Mouse (Mus musculus) layer of hippocampus, adult 2 months (tissue): ENCODE data around the gene Gpatch3. TPM values are rescaled to one million over a fixed set of nuclear protein-coding genes. Genes with fewer than 3 reads are reported as not detected.

Experiments
- DNase-seq, 2 experiments: peaks; one replicate each; pipeline ENCODE4 v3.0.0; 2022; ENCODE audit warnings: low spot score in 2 of 2
- H3K27ac ChIP-seq: fragments of 200-600 bp; 2 replicates; pipeline ENCODE4 v1.8.1; 2022
- H3K4me3 ChIP-seq: fragments of 200-600 bp; 2 replicates; pipeline ENCODE4 v1.8.1; 2022; ENCODE audit warnings: mild to moderate bottlenecking
- CTCF ChIP-seq: fragments of 200-600 bp; conservative IDR thresholded peaks from 2 replicates; pipeline ENCODE4 v1.8.1; 2022; ENCODE audit warnings: antibody characterized with exemption, mild to moderate bottlenecking, moderate library complexity
- microRNA-seq, 2 experiments: library from miRNA; unstranded; fragments of <30 nt; microRNA quantifications; one replicate each; pipeline ENCODE4 v1.2.0; 2021
- total RNA-seq, 2 experiments: library from RNA; stranded (reverse); gene quantifications; 2 replicates each; pipeline ENCODE4 v1.2.3; 2021

The Gpatch3 gene
- total RNA-seq, 2 experiments from 2014 or later, result 6.5 to 10.3 TPM

DNA sequence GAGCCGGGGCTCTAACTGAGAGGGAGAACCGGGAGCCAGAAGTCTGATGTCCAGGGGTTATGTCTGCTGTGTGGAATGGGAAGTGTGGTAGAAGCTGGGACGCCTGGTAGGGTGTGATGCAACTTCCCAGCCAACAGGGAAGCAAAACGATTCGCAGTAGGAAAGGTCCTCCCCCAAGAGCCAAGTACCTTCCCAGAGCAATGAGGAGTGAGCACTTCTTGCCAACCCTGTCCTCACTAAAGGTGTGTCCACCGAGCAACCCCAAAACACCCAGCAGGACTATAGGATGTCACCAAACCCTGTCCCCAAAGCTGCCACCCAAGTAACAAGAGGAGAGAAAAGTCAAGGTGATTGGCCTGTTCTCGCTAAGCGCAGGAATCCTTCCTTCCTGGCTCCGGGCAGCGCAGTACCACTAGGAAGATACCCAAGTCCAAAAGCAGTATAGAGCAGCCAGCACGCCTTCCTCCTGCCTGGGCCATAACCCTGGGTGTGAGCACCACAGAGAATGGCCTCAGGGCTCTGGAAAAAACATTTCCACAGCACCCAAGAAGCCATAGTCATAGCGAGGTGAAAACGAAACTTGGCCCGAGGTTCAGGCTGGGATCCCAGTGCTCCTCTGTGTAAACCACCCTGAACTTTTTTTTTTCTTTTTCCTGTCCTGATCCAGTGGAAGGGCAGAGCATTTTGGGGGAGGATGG is 56.7 kb downstream of the Gpatch3 start:
- peak overlapping the region; percentile 37; the same call in 1 of the 2 replicates for H3K4me3 ChIP-seq
- H3K27ac ChIP-seq, result peak overlapping the region; percentile 68
- no peak for DNase-seq
- TF ChIP-seq CTCF, result no peak

DNA sequence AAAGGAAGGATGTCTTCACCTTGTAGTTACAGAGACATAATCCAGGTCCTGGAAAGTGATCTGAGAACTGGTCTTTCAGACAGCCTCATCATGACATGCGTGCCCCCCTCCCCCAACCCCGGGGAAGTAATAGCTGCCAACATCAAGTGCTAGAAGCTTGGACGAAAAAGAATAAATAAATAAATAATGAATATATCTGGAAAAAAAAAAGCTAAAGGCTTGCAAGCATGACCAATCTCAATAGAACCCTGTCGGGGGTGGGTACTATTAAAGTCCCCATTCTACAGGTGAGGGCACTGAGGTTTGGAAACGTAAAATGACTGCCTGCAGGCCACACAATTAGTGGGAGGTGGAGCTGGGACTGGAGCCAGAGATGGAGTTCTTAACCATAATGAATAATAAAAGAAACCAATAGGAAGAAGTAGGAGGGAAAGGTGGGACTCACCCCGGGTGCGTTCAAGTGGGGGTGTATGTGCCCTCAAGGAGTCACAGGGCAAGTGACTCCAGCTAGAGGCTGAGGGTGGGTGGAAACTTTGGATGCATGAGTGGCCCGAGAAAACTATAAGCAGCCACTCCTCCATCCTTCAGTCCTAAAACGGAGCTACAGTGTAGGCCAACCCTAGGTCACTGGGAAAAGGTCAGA is 57.3 kb downstream of the Gpatch3 start:
- TF ChIP-seq CTCF, result no peak
- peak overlapping the region; percentile 72 for H3K4me3 ChIP-seq
- no peak for DNase-seq
- peak overlapping the region; percentile 84 for H3K27ac ChIP-seq

DNA sequence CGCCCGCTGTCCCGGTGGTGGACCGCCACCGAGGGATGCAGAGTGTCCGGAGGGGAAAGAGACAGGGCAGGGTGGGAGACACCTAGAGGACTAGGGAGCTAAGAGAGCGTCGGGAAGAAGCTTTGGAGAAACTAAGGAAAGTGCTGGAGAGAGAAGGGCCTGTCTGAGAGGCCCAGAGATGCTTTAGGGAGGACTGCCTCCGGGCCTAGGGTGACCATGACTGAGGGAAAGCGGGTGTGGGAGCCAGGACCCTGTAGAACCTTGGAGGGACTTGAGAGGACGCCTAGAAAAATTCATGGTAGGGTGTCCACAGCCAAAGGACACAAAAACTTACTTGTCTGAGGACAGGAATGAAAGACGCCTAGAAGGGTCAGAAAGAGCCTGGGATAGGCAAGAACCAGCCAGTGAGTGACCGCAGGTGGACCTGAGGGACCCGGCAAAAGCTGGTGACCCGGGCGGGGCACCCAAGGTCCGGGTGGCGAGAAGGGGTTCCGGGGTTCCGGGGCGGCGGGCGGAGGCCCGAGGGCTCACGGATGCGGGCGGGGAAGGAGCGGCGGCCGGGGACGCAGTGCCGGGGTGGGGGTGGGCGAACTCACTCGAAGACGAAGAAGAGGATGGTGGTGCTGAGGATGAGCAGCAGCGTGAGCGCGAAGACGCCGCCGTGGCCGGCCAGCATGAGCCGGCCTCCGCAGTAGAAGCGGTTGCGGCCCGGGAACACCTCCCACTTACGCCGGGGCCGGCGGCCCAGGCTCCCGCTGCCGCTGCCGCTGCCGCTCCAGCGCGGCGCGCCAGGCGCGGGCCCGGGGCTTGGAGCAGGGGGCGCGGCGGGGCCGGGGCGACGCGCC is 58.2 kb downstream of the Gpatch3 start:
- DNase-seq, result no peak
- peak overlapping the region; percentile 84 for H3K27ac ChIP-seq
- peak overlapping the region; percentile 72 for H3K4me3 ChIP-seq
- no peak; the same call in 1 of the 2 replicates for TF ChIP-seq CTCF

DNA sequence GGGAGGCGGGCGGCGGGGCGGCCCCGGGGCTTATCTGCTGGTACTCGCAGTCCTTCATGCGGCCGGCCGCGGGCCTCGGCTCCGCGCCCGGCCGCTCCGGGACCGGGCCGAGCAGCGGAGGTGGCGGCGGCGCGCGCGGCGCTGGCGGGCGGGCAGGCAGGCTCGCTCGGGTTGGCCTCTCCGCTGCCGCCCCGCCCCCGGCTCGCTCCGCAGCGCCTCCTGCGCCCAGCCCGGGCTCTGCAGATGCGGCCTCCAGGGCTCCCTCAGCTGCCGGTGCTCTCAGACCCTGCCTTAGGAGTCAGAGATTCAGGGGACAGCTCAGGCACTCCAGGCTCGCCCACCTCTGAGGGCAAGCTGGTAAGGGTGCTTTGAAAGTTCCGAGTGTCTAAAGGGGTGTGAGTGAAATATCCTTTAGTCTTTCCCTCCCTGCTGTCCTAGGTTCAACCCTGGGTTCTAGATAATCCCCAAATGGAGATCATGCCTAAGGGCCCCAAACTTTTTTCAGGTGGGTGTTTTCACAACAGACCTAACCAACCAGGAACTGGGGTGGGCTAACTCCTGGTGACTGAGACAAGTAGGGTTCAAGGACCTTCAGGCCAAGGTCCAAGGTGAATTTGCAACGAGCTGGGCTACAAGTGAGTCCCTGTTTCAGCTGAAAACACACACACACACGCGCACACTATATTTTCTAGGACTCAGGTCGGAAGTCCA is 58.9 kb downstream of the Gpatch3 start:
- peak overlapping the region; percentile 40 for H3K4me3 ChIP-seq
- H3K27ac ChIP-seq, result peak overlapping the region; percentile 79
- peak; percentile 80 for TF ChIP-seq CTCF

More for the DNA sequence above, 58.9 kb downstream of the Gpatch3 start:
- DNase-seq, result peak; percentile 83 to 91

Small RNAs within 50 kb of the gene (microRNA-seq; reads per million reads assigned to microRNA genes)
- gene Gm23158, result 0 reads per million in 2 experiments

Other genes with a start within 250 kb of the Gpatch3 start
- gene Wdtc1, start 221.3 kb upstream of the Gpatch3 start, total RNA-seq, result 10 to 100 TPM; 78.8 to 82.5 TPM
- gene Slc9a1, start 205.0 kb upstream of the Gpatch3 start, total RNA-seq, result 10 to 100 TPM; 59.1 to 63.4 TPM
- not detected for gene Tent5b, start 94.6 kb upstream of the Gpatch3 start, total RNA-seq
- 100 to 1,000 TPM; 154 to 165 TPM for gene Trnp1, start 76.2 kb upstream of the Gpatch3 start, total RNA-seq
- gene Kdf1, start 55.8 kb upstream of the Gpatch3 start, total RNA-seq, result under 1 TPM in 1 of 2 experiments, not detected in 1; 0.34 TPM
- 100 to 1,000 TPM; 123 to 128 TPM for gene Nudc, start 28.7 kb upstream of the Gpatch3 start, total RNA-seq
- not detected for gene Nr0b2, start 21.4 kb upstream of the Gpatch3 start, total RNA-seq
- 10 to 100 TPM; 10.7 to 11.6 TPM for gene Gpn2, start 9.6 kb downstream of the Gpatch3 start, total RNA-seq
- 1 to 10 TPM; 1.6 to 1.8 TPM for gene Sfn, start 27.4 kb downstream of the Gpatch3 start, total RNA-seq
- gene Zdhhc18, start 75.4 kb downstream of the Gpatch3 start, total RNA-seq, result 10 to 100 TPM; 37.1 to 38.0 TPM
- gene Pigv, start 97.9 kb downstream of the Gpatch3 start, total RNA-seq, result 1 to 10 TPM; 9.1 to 9.7 TPM
- 10 to 100 TPM; 83.2 to 88.6 TPM for gene Arid1a, start 182.0 kb downstream of the Gpatch3 start, total RNA-seq